Mouse (Mus musculus) G1E (cell line): Measurements from ENCODE around the gene Hist1h2bm. TPM values are rescaled to one million over a fixed set of nuclear protein-coding genes. Genes with fewer than 3 reads are reported as not detected.
"Not testable (repeated sequence)": the region's sequence is repeated elsewhere in the genome, so short reads cannot be mapped to it uniquely, and the experiment has no call there.

Source experiments
- ATAC-seq: 2 replicates; pipeline ENCODE4 v1.8.0; 2016; ENCODE audit warnings: mild to moderate bottlenecking; ENCODE audit not compliant: insufficient number of reproducible peaks, poor library complexity, low FRiP score, severe bottlenecking; ENCODE audit errors: extremely low read depth
- DNase-seq: peaks from one replicate; pipeline ENCODE4 v3.0.0; 2012; ENCODE audit warnings: low spot score
- H3K27me3 ChIP-seq: 2 replicates; pipeline ENCODE4 v1.6.1; 2012; ENCODE audit warnings: mild to moderate bottlenecking, low read length, inconsistent platforms; ENCODE audit not compliant: insufficient read depth
- H3K36me3 ChIP-seq: replicated peaks from 2 replicates; pipeline ENCODE3; 2012; ENCODE audit warnings: mild to moderate bottlenecking, inconsistent platforms
- H3K4me1 ChIP-seq: 2 replicates; pipeline ENCODE4 v1.6.1; 2012; ENCODE audit warnings: low read depth, low read length, inconsistent platforms, mixed read lengths; ENCODE audit not compliant: insufficient read depth
- H3K4me3 ChIP-seq: 2 replicates; pipeline ENCODE4 v1.5.1; 2012; ENCODE audit warnings: low read depth, mild to moderate bottlenecking, inconsistent platforms, low read length, moderate library complexity, mixed read lengths
- H3K9me3 ChIP-seq: replicated peaks from 2 replicates; pipeline ENCODE4 v1.6.1; 2012; ENCODE audit warnings: inconsistent platforms
- CTCF ChIP-seq: IDR thresholded peaks from 2 replicates; pipeline ENCODE4 v1.5.1; 2012; ENCODE audit warnings: low read depth, low read length, inconsistent platforms, mixed read lengths
- GATA1 ChIP-seq: IDR thresholded peaks from 2 replicates; pipeline ENCODE4 v1.6.1; 2012; ENCODE audit warnings: borderline replicate concordance, low read length, inconsistent platforms, mixed read lengths
- GATA2 ChIP-seq: IDR thresholded peaks from 2 replicates; pipeline ENCODE4 v1.6.1; 2012; ENCODE audit warnings: low read depth, low read length, inconsistent platforms, borderline replicate concordance
- POLR2AphosphoS5 ChIP-seq: IDR thresholded peaks from 2 replicates; pipeline ENCODE4 v1.6.1; 2012; ENCODE audit warnings: low read depth, low read length, inconsistent platforms; ENCODE audit not compliant: insufficient replicate concordance
- TAL1 ChIP-seq: conservative IDR thresholded peaks from 2 replicates; pipeline ENCODE4 v1.6.1; 2012; ENCODE audit warnings: low read depth, low read length, inconsistent platforms, mixed read lengths
- polyA plus RNA-seq: library from polyadenylated mRNA; stranded (reverse); fragments of >175 nt; gene quantifications from 2 replicates; pipeline ENCODE4 v1.2.3, GENCODE M21; 2012
- total RNA-seq, 2 experiments: library from RNA; stranded (forward) in 1 of 2; stranded (reverse) in 1 of 2; fragments of 200-1000 nt in 1 of 2; fragments of >200 nt in 1 of 2; fragmentation: Nextera tagmentation in 1 of 2; gene quantifications; 2 replicates each; pipeline ENCODE4 v1.2.3; 2014 to 2017

Gene Hist1h2bm
- total and polyA plus RNA-seq, 3 experiments = 1.2 to 309 (median 209) TPM

DNA sequence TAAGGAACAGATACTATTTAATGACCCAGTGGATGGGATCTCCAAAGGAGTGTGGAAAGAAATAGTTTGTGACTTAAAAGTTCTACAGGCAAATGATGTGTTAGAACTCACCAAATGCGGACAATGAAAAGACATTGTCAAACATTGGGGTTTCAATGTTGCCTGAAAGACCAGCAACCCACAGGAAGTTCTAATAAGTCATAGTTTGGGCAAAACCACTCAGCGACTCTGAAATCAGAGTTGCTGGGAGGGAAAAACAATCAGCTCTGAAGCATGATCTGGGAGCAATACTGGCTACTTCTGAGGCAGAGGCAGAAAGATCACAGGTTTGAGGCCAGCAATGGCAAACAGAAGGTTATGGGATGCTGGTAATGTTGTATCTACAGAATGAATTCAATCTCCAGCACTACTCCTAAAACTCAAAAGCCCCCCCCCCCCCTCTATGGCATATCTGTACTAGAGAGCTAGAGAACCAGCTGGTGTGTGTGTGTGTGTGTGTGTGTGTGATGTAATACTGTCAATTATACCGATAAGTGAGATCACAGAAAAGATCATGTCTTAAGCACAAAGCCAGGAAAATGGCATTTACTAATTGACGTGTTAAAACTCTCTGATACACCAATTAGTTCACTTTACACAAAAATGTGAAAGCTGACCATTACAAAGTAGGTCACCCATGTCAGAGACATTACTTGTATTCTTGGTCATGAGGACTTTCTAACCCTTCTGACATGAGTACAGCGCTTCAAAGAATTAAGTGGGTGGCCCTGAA is 27.7 kb downstream of the Hist1h2bm start:
- Histone ChIP-seq H3K27me3 (no peaks in the 10 kb centered on the region), H3K4me3 (peak overlapping the region; percentile 68), H3K36me3 (no peaks in the 10 kb centered on the region), H3K4me1 (peaks cover 49% of the 10 kb centered on the region), H3K9me3 (no peaks in the 10 kb centered on the region)
- peak; percentile 97; the same call in 1 of the 2 replicates for TF ChIP-seq POLR2AphosphoS5
- no peak for TF ChIP-seq GATA2
- ATAC-seq (no peak), DNase-seq (no peak)

DNA sequence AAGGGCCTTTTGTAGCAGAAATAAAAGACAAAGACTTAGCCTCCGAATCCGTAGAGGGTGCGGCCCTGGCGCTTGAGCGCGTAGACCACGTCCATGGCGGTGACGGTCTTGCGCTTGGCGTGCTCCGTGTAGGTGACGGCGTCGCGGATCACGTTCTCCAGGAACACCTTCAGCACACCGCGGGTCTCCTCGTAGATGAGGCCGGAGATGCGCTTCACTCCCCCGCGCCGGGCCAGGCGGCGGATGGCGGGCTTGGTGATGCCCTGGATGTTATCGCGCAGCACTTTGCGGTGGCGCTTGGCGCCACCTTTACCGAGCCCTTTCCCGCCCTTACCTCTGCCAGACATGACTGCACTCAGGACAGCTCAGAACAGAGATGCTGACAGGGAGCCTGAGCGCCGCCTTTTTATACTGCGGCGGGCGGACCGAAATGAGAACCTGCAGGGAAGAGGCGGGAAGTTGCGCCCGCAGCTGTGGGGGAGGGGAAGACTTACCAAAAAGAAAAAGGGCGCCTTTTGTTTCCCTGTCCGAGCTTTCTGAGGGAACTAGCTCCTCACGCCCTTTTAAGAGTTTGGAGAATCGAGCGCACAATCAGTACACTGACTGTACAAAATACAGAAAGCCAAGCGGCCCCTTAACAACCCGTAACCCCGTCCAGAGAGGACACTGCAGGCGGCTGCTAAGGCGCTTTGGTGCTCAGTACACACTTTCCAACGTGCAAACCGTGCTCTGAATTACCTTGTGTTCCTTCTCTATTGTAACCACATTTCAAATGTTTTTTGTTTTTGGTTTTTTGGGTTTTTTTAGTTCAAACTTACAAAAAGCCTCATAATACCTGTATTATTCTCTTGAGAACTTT is 28.5 kb downstream of the Hist1h2bm start, which contains the start of gene Hist1h4k:
Hist1h4k (minus strand) TSS at position 347 of the 859 bp plus-strand sequence.
- Histone ChIP-seq H3K4me1 (peaks cover 46% of the 10 kb centered on the region), H3K4me3 (peak within 1 kb of the TSS; percentile 68)
- DNase-seq = peak; percentile 25
- not testable (repeated sequence) for H3K36me3 ChIP-seq, H3K27me3 ChIP-seq, H3K9me3 ChIP-seq
- peak; percentile 89 for TF ChIP-seq POLR2AphosphoS5
- ATAC-seq = peak; percentile 41; the same call in 1 of the 2 replicates

DNA sequence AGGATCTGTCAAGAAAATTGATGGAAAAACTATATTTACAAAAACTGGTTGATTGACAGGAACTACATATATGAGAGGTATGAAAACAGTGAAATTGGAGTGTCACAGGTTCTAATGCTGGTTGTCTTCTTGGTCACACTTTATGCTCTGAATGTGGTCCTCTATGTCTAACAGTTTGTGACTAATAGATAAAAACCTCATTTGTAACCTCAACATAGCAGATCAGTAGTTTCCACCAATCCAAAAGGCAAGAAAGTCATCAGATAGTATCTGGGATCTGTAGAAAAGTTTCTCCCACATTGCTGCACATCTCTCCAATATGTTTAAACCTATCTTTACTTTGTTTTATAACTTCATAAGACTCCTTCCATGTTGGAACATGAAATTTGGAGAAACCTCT is 29.6 kb downstream of the Hist1h2bm start:
- H3K36me3 ChIP-seq = no peaks in the 10 kb centered on the region
- H3K4me1 ChIP-seq = peaks cover 38% of the 10 kb centered on the region
- H3K9me3 ChIP-seq = no peaks in the 10 kb centered on the region
- no peak for TF ChIP-seq TAL1
- no peak for TF ChIP-seq CTCF
- no peak for TF ChIP-seq GATA1
- TF ChIP-seq GATA2 = no peak
- TF ChIP-seq POLR2AphosphoS5 = no peak
- H3K4me3 ChIP-seq = no peak overlapping the region
- H3K27me3 ChIP-seq = no peaks in the 10 kb centered on the region
- no peak for ATAC-seq
- no peak for DNase-seq

DNA sequence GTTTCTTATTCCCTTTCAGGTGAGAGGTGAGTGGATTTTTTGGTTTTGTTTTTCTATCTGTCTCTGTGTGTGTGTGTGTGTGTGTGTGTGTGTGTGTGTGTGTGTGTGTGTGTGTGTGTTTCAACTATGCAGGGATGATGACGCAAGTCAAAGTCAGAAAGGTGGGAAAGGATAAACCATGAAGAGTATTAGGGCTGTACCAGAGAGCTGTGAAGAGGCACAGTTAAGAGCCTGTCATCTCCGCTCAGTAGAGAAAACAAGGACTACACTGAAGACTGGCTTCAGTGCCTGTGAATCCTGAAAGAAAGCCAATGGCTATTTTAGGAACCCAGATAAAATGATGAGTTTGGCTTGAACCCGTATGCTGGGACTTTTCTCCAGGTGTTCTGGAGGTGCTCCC is 30.0 kb downstream of the Hist1h2bm start:
- no peaks in the 10 kb centered on the region for H3K9me3 ChIP-seq
- peaks cover 37% of the 10 kb centered on the region for H3K4me1 ChIP-seq
- no peak overlapping the region for H3K4me3 ChIP-seq
- no peak for ATAC-seq
- no peaks in the 10 kb centered on the region for H3K27me3 ChIP-seq
- no peak for TF ChIP-seq TAL1
- no peak for TF ChIP-seq CTCF
- TF ChIP-seq POLR2AphosphoS5 = no peak
- no peak for TF ChIP-seq GATA2
- TF ChIP-seq GATA1 = no peak
- no peaks in the 10 kb centered on the region for H3K36me3 ChIP-seq
- no peak for DNase-seq

DNA sequence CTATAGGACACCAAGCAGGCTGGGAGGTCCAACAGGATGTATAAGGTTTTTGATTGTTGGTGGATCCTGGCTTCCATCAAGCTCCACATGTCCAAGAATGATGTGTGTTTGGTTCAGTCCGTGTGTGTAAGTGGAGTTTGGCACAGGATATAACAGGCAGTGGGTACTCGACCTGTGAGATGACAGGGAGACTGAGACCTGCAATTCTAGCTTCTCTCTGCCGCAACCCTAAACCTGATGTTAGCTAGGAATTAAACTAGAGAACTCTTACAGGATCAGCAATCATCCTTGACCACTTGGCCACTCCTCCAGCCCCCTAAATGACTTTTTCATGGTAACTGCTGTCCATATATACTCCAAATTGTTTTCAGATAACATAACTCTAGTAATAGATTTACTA is 30.5 kb downstream of the Hist1h2bm start:
- H3K9me3 ChIP-seq = no peaks in the 10 kb centered on the region
- ATAC-seq (no peak), DNase-seq (no peak)
- H3K36me3 ChIP-seq = no peaks in the 10 kb centered on the region
- H3K27me3 ChIP-seq = no peaks in the 10 kb centered on the region
- peak; percentile 99 for TF ChIP-seq POLR2AphosphoS5
- TF ChIP-seq TAL1 = no peak
- peaks cover 37% of the 10 kb centered on the region for H3K4me1 ChIP-seq
- peak overlapping the region; percentile 20; the same call in 1 of the 2 replicates for H3K4me3 ChIP-seq

DNA sequence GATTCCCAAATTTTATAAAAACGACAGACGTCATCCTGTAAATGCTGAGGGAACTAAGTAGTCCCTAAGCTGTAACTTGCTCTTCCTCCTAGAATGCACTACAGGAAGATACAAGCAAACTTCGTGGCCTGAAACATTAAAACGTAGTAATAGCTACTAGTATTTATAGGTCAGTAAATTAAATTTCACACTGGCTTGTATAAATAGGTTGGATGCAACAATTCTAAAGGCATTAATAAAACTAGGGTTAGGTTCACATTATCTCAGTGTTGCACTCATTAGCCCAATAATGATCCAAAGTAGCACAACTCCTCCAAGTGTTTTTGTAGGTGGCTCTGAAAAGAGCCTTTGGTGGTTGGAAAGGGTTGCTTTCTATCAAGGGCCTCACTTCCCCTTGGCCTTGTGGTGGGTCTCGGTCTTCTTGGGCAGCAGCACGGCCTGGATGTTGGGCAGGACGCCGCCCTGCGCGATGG is 31.2 kb downstream of the Hist1h2bm start:
- H3K36me3 ChIP-seq = no peaks in the 10 kb centered on the region
- peaks cover 34% of the 10 kb centered on the region for H3K4me1 ChIP-seq
- H3K27me3 ChIP-seq = no peaks in the 10 kb centered on the region
- ATAC-seq = no peak
- peak overlapping the region; percentile 66; the same call in 1 of the 2 replicates for H3K4me3 ChIP-seq
- H3K9me3 ChIP-seq = no peaks in the 10 kb centered on the region
- DNase-seq = no peak
- TF ChIP-seq CTCF (no peak), POLR2AphosphoS5 (peak; percentile 89; the same call in 1 of the 2 replicates), TAL1 (no peak), GATA1 (no peak)

DNA sequence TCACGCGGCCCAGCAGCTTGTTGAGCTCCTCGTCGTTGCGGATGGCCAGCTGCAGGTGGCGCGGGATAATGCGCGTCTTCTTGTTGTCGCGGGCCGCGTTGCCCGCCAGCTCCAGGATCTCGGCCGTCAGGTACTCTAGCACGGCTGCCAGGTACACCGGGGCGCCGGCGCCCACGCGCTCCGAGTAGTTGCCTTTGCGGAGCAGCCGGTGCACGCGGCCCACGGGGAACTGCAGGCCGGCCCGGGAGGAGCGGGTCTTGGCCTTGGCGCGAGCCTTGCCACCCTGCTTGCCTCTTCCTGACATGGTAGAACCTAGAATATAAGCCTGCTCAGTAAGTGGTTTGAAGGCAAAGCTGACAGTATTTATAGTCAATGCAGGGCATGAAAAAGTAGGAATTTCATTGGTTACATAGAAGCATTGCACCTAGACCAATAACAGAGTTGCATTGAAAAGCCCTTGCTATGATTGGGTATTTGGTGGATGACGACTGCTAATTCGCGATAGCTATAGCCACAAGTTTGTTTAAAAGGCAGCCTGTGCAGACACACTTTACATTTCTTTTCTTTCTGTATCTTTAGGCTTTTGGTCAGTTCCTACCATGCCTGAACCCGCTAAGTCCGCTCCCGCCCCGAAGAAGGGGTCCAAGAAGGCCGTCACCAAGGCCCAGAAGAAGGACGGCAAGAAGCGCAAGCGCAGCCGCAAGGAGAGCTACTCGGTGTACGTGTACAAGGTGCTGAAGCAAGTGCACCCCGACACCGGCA is 31.9 kb downstream of the Hist1h2bm start, which contains the start of the genes Hist1h2ak and Hist1h2bn:
Hist1h2ak (minus strand) TSS at position 304 of the 762 bp plus-strand sequence.
Hist1h2bn (plus strand) TSS at position 600 of the 762 bp plus-strand sequence.
- H3K9me3 ChIP-seq, H3K27me3 ChIP-seq, H3K36me3 ChIP-seq: not testable (repeated sequence)
- peaks cover 31% of the 10 kb centered on the region for H3K4me1 ChIP-seq
- peak within 1 kb of the TSS; percentile 66; the same call in 1 of the 2 replicates for H3K4me3 ChIP-seq
- ATAC-seq = peak; percentile 80
- peak; percentile 82 for DNase-seq
